Mouse (Mus musculus) MEL (cell line): ENCODE results near the gene Asic3. TPM values are rescaled to one million over a fixed set of nuclear protein-coding genes. Genes with fewer than 3 reads are reported as not detected.
A peak's percentile ranks its signal among the peaks of the same experiment; 100 is the strongest.

Source experiments
- DNase-seq: peaks from one replicate; pipeline ENCODE4 v3.0.0; 2011; ENCODE audit warnings: low read depth, low spot score
- H3K27ac ChIP-seq: 2 replicates; pipeline ENCODE4 v1.5.1; 2012; ENCODE audit warnings: low read depth, mild to moderate bottlenecking, control low read depth, low read length, moderate library complexity; ENCODE audit not compliant: control insufficient read depth
- H3K27me3 ChIP-seq, 2 experiments: fragments of 150-350 bp in 1 of 2; sonication (generic) in 1 of 2; 2 replicates each; pipeline ENCODE4 v1.6.1; 2012; ENCODE audit warnings: low read length in 2 of 2, mild to moderate bottlenecking in 2 of 2, improper control_type of control experiment in 1 of 2, moderate library complexity in 1 of 2; ENCODE audit not compliant: insufficient read depth in 2 of 2, control insufficient read depth in 1 of 2
- H3K36me3 ChIP-seq, 2 experiments: 2 replicates each; pipeline ENCODE4 v1.6.1; 2012 to 2014; ENCODE audit warnings: low read length in 2 of 2, improper control_type of control experiment in 1 of 2, inconsistent platforms in 1 of 2, mild to moderate bottlenecking in 1 of 2; ENCODE audit not compliant: insufficient read depth in 2 of 2, control insufficient read depth in 1 of 2
- H3K4me1 ChIP-seq, 2 experiments: fragments of 150-350 bp in 1 of 2; sonication (generic) in 1 of 2; 2 replicates each; pipeline ENCODE4 v1.6.1; 2012; ENCODE audit warnings: low read length in 2 of 2, improper control_type of control experiment in 1 of 2, mild to moderate bottlenecking in 1 of 2; ENCODE audit not compliant: insufficient read depth in 2 of 2, control insufficient read depth in 1 of 2
- H3K4me3 ChIP-seq, 2 experiments: fragments of 150-350 bp in 1 of 2; sonication (generic) in 1 of 2; 2 replicates each; pipeline ENCODE4 v1.5.1; 2012; ENCODE audit warnings: low read depth in 2 of 2, low read length in 2 of 2, mild to moderate bottlenecking in 2 of 2, moderate library complexity in 2 of 2, control low read depth in 1 of 2, improper control_type of control experiment in 1 of 2; ENCODE audit not compliant: control insufficient read depth in 1 of 2, insufficient read depth in 1 of 2
- H3K79me2 ChIP-seq: 2 replicates; pipeline ENCODE4 v1.6.1; 2012; ENCODE audit warnings: mild to moderate bottlenecking, low read length, moderate library complexity; ENCODE audit not compliant: control insufficient read depth, poor library complexity, insufficient read depth
- H3K9ac ChIP-seq: 2 replicates; pipeline ENCODE4 v1.6.1; 2012; ENCODE audit warnings: low read depth, mild to moderate bottlenecking, control low read depth, low read length, moderate library complexity; ENCODE audit not compliant: control insufficient read depth, poor library complexity, severe bottlenecking
- H3K9me3 ChIP-seq: fragments of 150-350 bp; sonication (generic); replicated peaks from 2 replicates; pipeline ENCODE4 v1.6.1; 2012; ENCODE audit warnings: mild to moderate bottlenecking, low read length, improper control_type of control experiment, moderate library complexity; ENCODE audit not compliant: insufficient read depth
- BHLHE40 ChIP-seq: IDR thresholded peaks from 2 replicates; pipeline ENCODE4 v1.6.1; 2012; ENCODE audit warnings: low read depth, mild to moderate bottlenecking, inconsistent platforms, low read length, improper control_type of control experiment, borderline replicate concordance
- CHD2 ChIP-seq: IDR thresholded peaks from 2 replicates; pipeline ENCODE4 v1.6.1; 2011; ENCODE audit warnings: low read length, improper control_type of control experiment
- E2F4 ChIP-seq: IDR thresholded peaks from 2 replicates; pipeline ENCODE4 v1.6.1; 2011; ENCODE audit warnings: low read depth, low read length, improper control_type of control experiment, borderline replicate concordance
- EP300 ChIP-seq, 2 experiments: IDR thresholded peaks; 2 replicates each; pipeline ENCODE4 v1.6.1; 2011; ENCODE audit warnings: improper control_type of control experiment in 2 of 2, low read length in 2 of 2, low read depth in 1 of 2, mild to moderate bottlenecking in 1 of 2
- ETS1 ChIP-seq: IDR thresholded peaks from 2 replicates; pipeline ENCODE4 v1.6.1; 2012; ENCODE audit warnings: low read depth, mild to moderate bottlenecking, inconsistent platforms, low read length, improper control_type of control experiment, moderate library complexity
- GABPA ChIP-seq: IDR thresholded peaks from 2 replicates; pipeline ENCODE4 v1.6.1; 2012; ENCODE audit warnings: low read depth, mild to moderate bottlenecking, inconsistent platforms, low read length, improper control_type of control experiment, moderate library complexity
- GATA1 ChIP-seq: IDR thresholded peaks from 2 replicates; pipeline ENCODE4 v1.6.1; 2011; ENCODE audit warnings: low read depth, low read length, improper control_type of control experiment
- HCFC1 ChIP-seq: IDR thresholded peaks from 2 replicates; pipeline ENCODE4 v1.6.1; 2012; ENCODE audit warnings: low read depth, mild to moderate bottlenecking, inconsistent platforms, low read length, improper control_type of control experiment, moderate library complexity
- KAT2A ChIP-seq: conservative IDR thresholded peaks from 2 replicates; pipeline ENCODE4 v1.6.1; 2012; ENCODE audit warnings: low read depth, low read length, improper control_type of control experiment, inconsistent platforms
- MAFK ChIP-seq: IDR thresholded peaks from 2 replicates; pipeline ENCODE4 v1.6.1; 2011; ENCODE audit warnings: low read depth, mild to moderate bottlenecking, low read length, improper control_type of control experiment, borderline replicate concordance
- MAX ChIP-seq: IDR thresholded peaks from 2 replicates; pipeline ENCODE4 v1.6.1; 2011; ENCODE audit warnings: low read length, improper control_type of control experiment
- MAZ ChIP-seq: IDR thresholded peaks from 2 replicates; pipeline ENCODE4 v1.6.1; 2012; ENCODE audit warnings: low read depth, mild to moderate bottlenecking, inconsistent platforms, low read length, improper control_type of control experiment
- MEF2A ChIP-seq: IDR thresholded peaks from 2 replicates; pipeline ENCODE4 v1.6.1; 2014; ENCODE audit warnings: low read depth, mild to moderate bottlenecking, inconsistent platforms, low read length, improper control_type of control experiment; ENCODE audit not compliant: poor library complexity, insufficient replicate concordance, severe bottlenecking; ENCODE audit errors: extremely low read depth
- MXI1 ChIP-seq: IDR thresholded peaks from 2 replicates; pipeline ENCODE4 v1.6.1; 2011; ENCODE audit warnings: mild to moderate bottlenecking, low read depth, low read length, improper control_type of control experiment
- MYB ChIP-seq: IDR thresholded peaks from 2 replicates; pipeline ENCODE4 v1.6.1; 2011; ENCODE audit warnings: mild to moderate bottlenecking, low read depth, low read length, improper control_type of control experiment
- MYC ChIP-seq: IDR thresholded peaks from 2 replicates; pipeline ENCODE4 v1.6.1; 2011; ENCODE audit warnings: low read depth, mild to moderate bottlenecking, low read length, improper control_type of control experiment, moderate library complexity
- NRF1 ChIP-seq: IDR thresholded peaks from 2 replicates; pipeline ENCODE4 v1.6.1; 2014; ENCODE audit warnings: low read depth, mild to moderate bottlenecking, inconsistent platforms, low read length, improper control_type of control experiment, moderate library complexity; ENCODE audit not compliant: poor library complexity, insufficient read depth, severe bottlenecking
- POLR2A ChIP-seq, 2 experiments: IDR thresholded peaks; 2 replicates each; pipeline ENCODE4 v1.6.1; 2011 to 2012; ENCODE audit warnings: low read length in 2 of 2, mild to moderate bottlenecking in 2 of 2, control low read depth in 1 of 2, improper control_type of control experiment in 1 of 2, low read depth in 1 of 2, moderate library complexity in 1 of 2; ENCODE audit not compliant: control insufficient read depth in 1 of 2, insufficient read depth in 1 of 2, poor library complexity in 1 of 2
- POLR2AphosphoS2 ChIP-seq: IDR thresholded peaks from 2 replicates; pipeline ENCODE4 v1.6.1; 2011; ENCODE audit warnings: low read length, improper control_type of control experiment
- POLR2AphosphoS5 ChIP-seq: IDR thresholded peaks from 2 replicates; pipeline ENCODE4 v1.6.1; 2012; ENCODE audit warnings: low read depth, borderline replicate concordance, mild to moderate bottlenecking, inconsistent platforms, low read length, moderate library complexity, mixed read lengths
- RAD21 ChIP-seq: IDR thresholded peaks from 2 replicates; pipeline ENCODE4 v1.6.1; 2011; ENCODE audit warnings: mild to moderate bottlenecking, low read depth, low read length, improper control_type of control experiment
- RCOR1 ChIP-seq: IDR thresholded peaks from 2 replicates; pipeline ENCODE4 v1.6.1; 2012; ENCODE audit warnings: low read depth, mild to moderate bottlenecking, inconsistent platforms, low read length, improper control_type of control experiment
- SIN3A ChIP-seq: IDR thresholded peaks from 2 replicates; pipeline ENCODE4 v1.6.1; 2012; ENCODE audit warnings: low read length, improper control_type of control experiment, inconsistent platforms
- SMC3 ChIP-seq: IDR thresholded peaks from 2 replicates; pipeline ENCODE4 v1.6.1; 2011; ENCODE audit warnings: low read depth, low read length, improper control_type of control experiment
- TAL1 ChIP-seq: IDR thresholded peaks from 2 replicates; pipeline ENCODE4 v1.6.1; 2012; ENCODE audit warnings: mild to moderate bottlenecking, inconsistent platforms, low read length, moderate library complexity, mixed read lengths
- TBP ChIP-seq: IDR thresholded peaks from 2 replicates; pipeline ENCODE4 v1.8.0; 2011; ENCODE audit warnings: low read depth, low read length, improper control_type of control experiment
- TCF12 ChIP-seq: IDR thresholded peaks from 2 replicates; pipeline ENCODE4 v1.6.1; 2014; ENCODE audit warnings: low read depth, mild to moderate bottlenecking, inconsistent platforms, low read length, improper control_type of control experiment, moderate library complexity
- UBTF ChIP-seq: IDR thresholded peaks from 2 replicates; pipeline ENCODE4 v1.6.1; 2012; ENCODE audit warnings: low read depth, mild to moderate bottlenecking, inconsistent platforms, low read length, improper control_type of control experiment, moderate library complexity, borderline replicate concordance; ENCODE audit not compliant: insufficient read depth
- USF2 ChIP-seq, 2 experiments: IDR thresholded peaks; 2 replicates each; pipeline ENCODE4 v1.6.1; 2011 to 2012; ENCODE audit warnings: improper control_type of control experiment in 2 of 2, low read length in 2 of 2, borderline replicate concordance in 1 of 2, inconsistent platforms in 1 of 2, low read depth in 1 of 2, mild to moderate bottlenecking in 1 of 2; ENCODE audit not compliant: insufficient read depth in 1 of 2
- ZKSCAN1 ChIP-seq: IDR thresholded peaks from 2 replicates; pipeline ENCODE4 v1.6.1; 2012; ENCODE audit warnings: low read depth, mild to moderate bottlenecking, inconsistent platforms, low read length, improper control_type of control experiment, moderate library complexity
- ZMIZ1 ChIP-seq: IDR thresholded peaks from 2 replicates; pipeline ENCODE4 v1.6.1; 2012; ENCODE audit warnings: low read depth, mild to moderate bottlenecking, inconsistent platforms, low read length, improper control_type of control experiment, moderate library complexity
- ZNF384 ChIP-seq: IDR thresholded peaks from 2 replicates; pipeline ENCODE4 v1.6.1; 2012; ENCODE audit warnings: low read depth, mild to moderate bottlenecking, inconsistent platforms, low read length, improper control_type of control experiment
- polyA plus RNA-seq, 2 experiments: library from polyadenylated mRNA; stranded (reverse) in 1 of 2; unstranded in 1 of 2; fragments of >175 nt in 1 of 2; fragments of >200 nt in 1 of 2; gene quantifications; 2 replicates each; pipeline versions ENCODE4 v1.2.1 to v1.2.4; 2012; ENCODE audit warnings: low replicate concordance in 2 of 2, low read depth in 1 of 2; ENCODE audit not compliant: insufficient read length in 2 of 2, insufficient read depth in 1 of 2, missing spikeins in 1 of 2
- total RNA-seq: library from RNA; depleted of rRNA; stranded (reverse); fragments of 300-350 nt; gene quantifications from 2 replicates; pipeline ENCODE4 v1.2.3, GENCODE M21; 2012

The Asic3 gene
- total and polyA plus RNA-seq, 3 experiments: 0.04 to 0.35 TPM; not detected in 1

DNA sequence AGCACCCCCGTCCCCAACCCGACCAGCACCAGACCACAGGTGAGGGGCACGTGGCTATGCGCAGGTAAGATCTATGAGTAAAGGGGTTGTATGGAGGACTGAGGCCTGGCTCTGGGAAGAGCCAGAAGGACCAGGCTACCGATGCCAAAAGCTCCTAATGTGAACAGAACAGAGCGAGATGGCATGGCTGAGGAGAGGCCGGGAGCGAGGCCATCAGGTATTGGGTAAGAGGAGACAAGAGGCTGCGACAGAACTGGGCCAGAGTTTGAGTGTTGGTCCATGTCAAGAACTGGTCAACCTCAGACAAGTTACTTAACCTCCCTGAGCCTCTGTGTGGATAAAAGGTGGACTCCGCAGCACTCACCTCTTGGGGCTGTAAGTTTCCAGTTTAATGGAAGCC, 48.2 kb upstream of the Asic3 start:
- Histone ChIP-seq H3K79me2 (no peaks in the 10 kb centered on the region), H3K4me3 (no peak overlapping the region), H3K36me3 (peaks cover 0 to 4% of the 10 kb centered on the region in 2 experiments; a peak in 2 of 4 replicates), H3K9me3 (no peaks in the 10 kb centered on the region), H3K4me1 (peaks cover 2 to 13% of the 10 kb centered on the region in 2 experiments; a peak in 3 of 4 replicates), H3K27ac (no peak overlapping the region), H3K27me3 (no peaks in the 10 kb centered on the region), H3K9ac (no peak overlapping the region)
- DNase-seq: no peak
- no peak for TF ChIP-seq NRF1
- no peak for TF ChIP-seq CHD2
- TF ChIP-seq MAX: no peak
- no peak for TF ChIP-seq RCOR1
- no peak for TF ChIP-seq KAT2A
- TF ChIP-seq UBTF: no peak
- no peak for TF ChIP-seq POLR2A (IDR thresholded peaks at IDR 0.05; ENCODE audit: control insufficient read depth in 1 of 2, insufficient read depth in 1 of 2, low read depth in 1 of 2, low read length in 2 of 2, poor library complexity in 1 of 2)
- no peak for TF ChIP-seq BHLHE40
- no peak for TF ChIP-seq E2F4
- no peak for TF ChIP-seq GATA1
- no peak for TF ChIP-seq TCF12
- TF ChIP-seq MYB: no peak
- TF ChIP-seq TAL1: no peak
- TF ChIP-seq HCFC1: no peak
- no peak for TF ChIP-seq SIN3A
- TF ChIP-seq POLR2AphosphoS5: no peak
- no peak for TF ChIP-seq USF2 (IDR thresholded peaks at IDR 0.05; ENCODE audit: borderline replicate concordance in 1 of 2, insufficient read depth in 1 of 2, low read depth in 1 of 2, low read length in 2 of 2)
- no peak for TF ChIP-seq MEF2A
- no peak for TF ChIP-seq ETS1

DNA sequence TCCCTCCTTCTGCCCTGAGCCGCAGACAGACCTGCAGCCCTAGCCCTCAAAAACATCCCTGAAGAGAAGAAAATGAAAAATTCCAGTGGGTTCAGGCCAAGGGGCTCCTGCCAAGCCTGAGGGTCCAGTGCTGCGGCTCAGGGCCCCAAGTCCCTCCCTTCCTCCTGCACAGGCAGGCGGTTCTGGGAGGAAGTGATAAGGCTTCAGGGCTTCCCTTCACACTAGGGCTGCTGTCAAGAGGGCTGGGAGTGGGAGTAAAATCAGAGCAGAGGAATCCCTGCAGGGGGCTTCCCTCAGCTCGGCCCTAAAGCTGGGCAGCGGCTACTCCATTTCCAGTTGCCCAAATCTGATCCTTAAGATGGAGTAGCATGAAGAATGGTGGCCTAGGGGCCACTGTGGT, 47.7 kb upstream of the Asic3 start:
- Histone ChIP-seq H3K36me3 (peaks cover 0 to 4% of the 10 kb centered on the region in 2 experiments; a peak in 2 of 4 replicates), H3K4me1 (peaks cover 2 to 13% of the 10 kb centered on the region in 2 experiments; a peak in 3 of 4 replicates), H3K27ac (no peak overlapping the region), H3K4me3 (no peak overlapping the region), H3K9me3 (no peaks in the 10 kb centered on the region), H3K27me3 (no peaks in the 10 kb centered on the region), H3K79me2 (no peaks in the 10 kb centered on the region), H3K9ac (no peak overlapping the region)
- DNase-seq: peak; percentile 69
- TF ChIP-seq TCF12: peak; percentile 93
- TF ChIP-seq ETS1: no peak
- TF ChIP-seq MAFK: no peak
- TF ChIP-seq CHD2: no peak
- peak; percentile 62; the same call in 1 of the 2 replicates for TF ChIP-seq MAZ
- no peak for TF ChIP-seq TBP
- no peak for TF ChIP-seq ZMIZ1
- TF ChIP-seq RAD21: no peak
- no peak for TF ChIP-seq KAT2A
- peak; percentile 42; the same call in 1 of the 2 replicates for TF ChIP-seq MXI1
- no peak for TF ChIP-seq USF2 (IDR thresholded peaks at IDR 0.05; ENCODE audit: borderline replicate concordance in 1 of 2, insufficient read depth in 1 of 2, low read depth in 1 of 2, low read length in 2 of 2)
- no peak for TF ChIP-seq ZNF384
- no peak for TF ChIP-seq ZKSCAN1
- no peak for TF ChIP-seq MYC
- TF ChIP-seq RCOR1: peak; percentile 99
- TF ChIP-seq EP300 (IDR thresholded peaks at IDR 0.05; ENCODE audit: low read depth in 1 of 2, low read length in 2 of 2): peak; percentile 81 to 90
- no peak for TF ChIP-seq POLR2AphosphoS2
- no peak for TF ChIP-seq SMC3
- no peak for TF ChIP-seq GABPA
- no peak for TF ChIP-seq HCFC1
